Mouse (Mus musculus) c-Kit-positive CD71-positive TER-119-negative erythroid progenitor cells, embryonic 14.5 days (primary cell): ENCODE results near the gene Gm28308.

Source experiments
- DNase-seq: peaks from one replicate; pipeline ENCODE4 v3.0.0-alpha.2; 2013; ENCODE audit warnings: low read depth

Gene Gm28308

GRCm38 (mm10) chr6:52204050-52204752, 8.9 kb downstream of the Gm28308 start, which contains the start of gene Hoxa5:
Gene Hoxa5, minus strand, starts transcription at chr6:52204587.
- DNase-seq, result no peak

- DNase-seq, result no peak
These were observed 9.6 kb downstream of the Gm28308 start for GRCm38 (mm10) chr6:52203371-52204049.

GRCm38 (mm10) chr6:52203121-52203370, 10.1 kb downstream of the Gm28308 start:
- no peak for DNase-seq

- no peak for DNase-seq
These were observed 10.6 kb downstream of the Gm28308 start for GRCm38 (mm10) chr6:52202362-52203120.

- no peak for DNase-seq
These were observed 11.9 kb downstream of the Gm28308 start for GRCm38 (mm10) chr6:52201269-52201668.

- no peak for DNase-seq
These were observed 12.3 kb downstream of the Gm28308 start for GRCm38 (mm10) chr6:52200751-52201250.

GRCm38 (mm10) chr6:52200073-52200750, 12.9 kb downstream of the Gm28308 start:
- DNase-seq, result no peak

GRCm38 (mm10) chr6:52197271-52197670, 15.9 kb downstream of the Gm28308 start:
- DNase-seq, result no peak

- DNase-seq, result no peak
These were observed 16.3 kb downstream of the Gm28308 start for GRCm38 (mm10) chr6:52196811-52197210.

- DNase-seq, result no peak
These were observed 18.4 kb downstream of the Gm28308 start for GRCm38 (mm10) chr6:52194690-52195089.

GRCm38 (mm10) chr6:52191860-52192550, 21.1 kb downstream of the Gm28308 start:
- no peak for DNase-seq

- no peak for DNase-seq
These were observed 22.0 kb downstream of the Gm28308 start, which contains the start of gene Hoxa4 for GRCm38 (mm10) chr6:52190906-52191810. Gene Hoxa4, minus strand, starts transcription at chr6:52191753.

- no peak for DNase-seq
These were observed 22.7 kb downstream of the Gm28308 start for GRCm38 (mm10) chr6:52190410-52190809.

- DNase-seq, result no peak
These were observed 23.2 kb downstream of the Gm28308 start for GRCm38 (mm10) chr6:52189909-52190308.

- no peak for DNase-seq
These were observed 24.0 kb downstream of the Gm28308 start for GRCm38 (mm10) chr6:52189172-52189591.

- DNase-seq, result no peak
These were observed 26.6 kb downstream of the Gm28308 start for GRCm38 (mm10) chr6:52186500-52186899.

GRCm38 (mm10) chr6:52185834-52186233, 27.3 kb downstream of the Gm28308 start:
- DNase-seq, result no peak

- DNase-seq, result no peak
These were observed 27.9 kb downstream of the Gm28308 start for GRCm38 (mm10) chr6:52185222-52185621.

- no peak for DNase-seq
These were observed 28.5 kb downstream of the Gm28308 start for GRCm38 (mm10) chr6:52184668-52185067.

GRCm38 (mm10) chr6:52183311-52184080, 29.6 kb downstream of the Gm28308 start:
- no peak for DNase-seq
